Mouse (Mus musculus) lung, postnatal 0 days (tissue): Measurements from ENCODE around the gene Cmpk1.

ENCODE experiments used
- CTCF ChIP-seq: IDR thresholded peaks from 2 replicates; pipeline ENCODE4 v1.5.1; 2016; ENCODE audit warnings: antibody characterized with exemption, mild to moderate bottlenecking
- EP300 ChIP-seq: IDR thresholded peaks from 2 replicates; pipeline ENCODE4 v1.6.1; 2016; ENCODE audit warnings: antibody characterized with exemption, mild to moderate bottlenecking, control low read depth

DNA sequence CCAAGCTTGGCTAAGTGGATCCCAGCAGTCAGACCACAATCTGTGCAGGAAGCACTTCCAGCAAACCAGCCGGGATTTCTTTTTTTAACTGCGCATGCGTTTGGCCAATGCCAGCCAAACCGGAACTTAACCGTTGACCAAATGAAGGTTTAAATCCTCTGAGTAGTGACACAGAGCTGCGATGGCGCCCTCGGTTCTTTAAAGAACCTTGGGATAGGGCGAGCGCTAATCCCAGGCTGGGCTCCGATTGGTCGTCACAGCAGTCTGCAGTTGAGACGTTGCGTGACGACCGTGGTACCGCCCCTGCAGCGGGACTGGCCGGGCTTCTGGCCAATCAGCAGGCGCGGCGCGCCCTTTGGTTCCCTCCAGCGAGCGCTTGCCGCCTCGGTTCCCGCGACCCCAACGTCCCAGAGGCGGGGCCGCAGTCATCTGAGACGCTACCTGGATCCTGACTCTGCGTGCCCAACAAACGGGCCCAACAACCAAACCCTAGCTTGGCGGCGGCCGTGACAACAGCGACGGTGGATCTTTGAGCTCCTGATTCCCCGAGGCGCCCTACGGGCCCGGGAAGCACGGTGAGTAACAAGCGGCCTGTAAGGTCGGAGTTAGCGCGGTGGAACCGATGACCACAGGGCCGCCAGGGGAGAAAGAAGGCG, 12.9 kb upstream of the Cmpk1 start, which contains the start of gene Stil:
- peak; percentile 39; the same call in 1 of the 2 replicates for TF ChIP-seq CTCF
- no peak for TF ChIP-seq EP300
